Mouse (Mus musculus) gastrocnemius, postnatal 25 days (tissue): Measurements from ENCODE around the gene Cnot3. TPM values are rescaled to one million over a fixed set of nuclear protein-coding genes. Genes with fewer than 3 reads are reported as not detected.

Source experiments
- DNase-seq: peaks from one replicate; pipeline ENCODE4 v3.0.0; 2022
- total RNA-seq, 2 experiments: library from RNA; stranded (reverse); gene quantifications; 1 replicate in 1 of 2; 2 replicates in 1 of 2; pipeline ENCODE4 v1.2.3; 2021

Cnot3 gene
- total RNA-seq, 2 experiments from 2014 or later, result 17.1 to 17.4 TPM

DNA sequence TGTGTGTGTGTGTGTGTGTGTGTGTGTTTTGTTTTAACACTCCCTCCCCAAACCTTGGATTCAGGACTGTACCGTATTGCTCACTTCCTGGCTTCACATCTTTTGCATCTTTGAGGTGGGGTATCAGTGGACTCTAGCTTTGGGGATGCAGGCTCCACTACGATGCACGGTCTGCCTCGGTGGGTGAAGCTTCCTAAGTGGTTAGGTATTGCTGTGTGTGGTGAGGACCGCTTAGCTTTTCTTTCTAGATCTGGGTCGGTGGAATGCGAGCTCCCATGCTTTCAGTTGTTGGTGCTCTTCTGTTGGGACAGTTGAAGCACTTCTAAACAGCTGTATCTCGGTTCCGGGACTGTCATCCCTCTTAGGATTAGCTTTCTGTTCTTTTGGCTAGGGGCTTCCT is 1.1 kb downstream of the Cnot3 start:
- DNase-seq, result no peak

GRCm38 (mm10) chr7:3646641-3647040 is 1.6 kb downstream of the Cnot3 start:
- DNase-seq, result no peak

GRCm38 (mm10) chr7:3656966-3657365 is 11.9 kb downstream of the Cnot3 start:
- no peak for DNase-seq

DNA sequence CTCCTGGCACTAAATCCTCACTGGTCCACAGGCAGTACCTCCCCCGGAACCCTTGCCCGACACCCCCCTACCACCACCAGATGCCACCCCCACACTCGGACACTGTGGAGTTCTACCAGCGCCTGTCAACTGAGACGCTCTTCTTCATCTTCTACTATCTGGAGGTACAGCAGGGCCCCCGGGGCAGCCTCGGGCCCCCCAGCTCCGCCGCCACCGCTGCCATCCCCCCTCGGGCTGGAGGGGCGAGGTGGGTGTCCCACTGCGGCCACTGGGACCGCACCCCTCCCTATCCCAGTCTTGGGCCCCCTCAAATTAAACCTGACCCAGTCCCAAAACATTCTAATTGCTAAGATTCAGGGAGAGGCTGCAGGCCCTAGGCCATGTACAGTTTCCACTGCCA is 13.5 kb downstream of the Cnot3 start:
- no peak for DNase-seq

- no peak for DNase-seq
Observed at GRCm38 (mm10) chr7:3664524-3665214, 19.6 kb downstream of the Cnot3 start.

DNA sequence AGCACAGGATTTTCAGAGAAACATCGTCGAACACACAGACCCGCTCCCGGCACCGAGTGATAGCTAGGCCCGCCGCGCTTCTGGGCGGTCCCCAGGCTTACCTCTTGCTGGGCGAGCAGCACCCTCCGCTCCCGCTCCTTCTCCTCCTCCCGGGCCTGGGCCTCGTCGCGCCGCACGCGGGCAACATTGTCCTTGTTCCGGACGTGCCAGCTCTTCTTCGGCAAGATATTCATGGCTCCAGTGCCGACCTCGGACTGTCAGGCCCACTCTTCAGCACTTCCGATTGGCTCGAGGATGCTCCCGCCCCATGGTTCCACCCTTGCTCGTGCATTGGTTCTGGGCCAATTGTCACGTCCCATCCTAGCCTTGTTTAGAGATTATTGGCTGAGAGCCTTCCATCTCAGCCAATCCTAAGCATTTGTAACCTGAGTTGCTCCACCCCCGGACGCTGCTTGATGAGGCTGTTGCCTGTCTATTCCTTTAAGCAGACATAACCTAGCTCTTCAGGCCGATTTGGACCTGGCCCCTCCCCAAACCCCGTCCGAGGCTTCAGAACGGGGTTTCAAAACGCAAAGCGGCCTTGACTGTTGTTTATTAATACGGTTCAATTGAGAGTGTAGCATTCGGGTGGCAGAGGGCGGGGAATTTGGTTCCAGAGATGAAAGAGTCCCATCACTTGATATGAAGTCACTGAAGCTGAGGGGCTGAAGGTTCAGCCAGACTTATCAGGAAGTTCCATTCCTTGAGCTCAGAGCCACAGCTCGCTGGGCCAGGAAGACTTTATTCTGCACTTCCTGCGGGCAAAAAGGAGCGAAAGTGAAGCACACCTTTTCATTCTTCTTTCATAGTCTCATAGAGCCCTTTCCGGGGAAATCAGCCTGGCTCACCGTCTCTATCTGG is 20.4 kb downstream of the Cnot3 start, which contains the start of gene Leng1:
Gene Leng1, minus strand, starts transcription at position 626 of the 900 bp plus-strand sequence.
- peak; percentile 97 for DNase-seq

DNA sequence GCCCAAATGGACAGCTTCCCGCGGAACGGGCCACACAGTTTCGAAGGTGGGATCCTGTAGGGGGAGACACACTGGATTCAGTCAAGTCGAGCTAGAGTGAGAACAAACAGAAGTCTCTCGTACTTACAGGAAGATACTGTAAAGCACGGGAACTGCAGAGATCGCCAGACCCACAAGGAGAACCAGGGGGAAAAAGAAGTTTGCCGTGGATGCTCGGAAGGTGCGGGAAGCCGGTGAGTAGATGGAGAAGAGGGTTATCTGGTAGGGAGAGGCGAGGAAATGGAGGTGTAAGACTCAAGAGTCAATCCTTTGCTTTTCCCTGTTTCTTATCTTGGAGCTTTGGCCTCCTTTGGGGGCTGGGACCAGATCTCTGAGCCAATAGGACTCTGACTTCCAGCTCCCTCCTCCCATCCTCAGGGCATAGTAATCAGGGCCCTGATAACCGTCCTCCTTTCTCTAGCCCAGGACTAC is 21.9 kb downstream of the Cnot3 start:
- DNase-seq, result no peak

DNA sequence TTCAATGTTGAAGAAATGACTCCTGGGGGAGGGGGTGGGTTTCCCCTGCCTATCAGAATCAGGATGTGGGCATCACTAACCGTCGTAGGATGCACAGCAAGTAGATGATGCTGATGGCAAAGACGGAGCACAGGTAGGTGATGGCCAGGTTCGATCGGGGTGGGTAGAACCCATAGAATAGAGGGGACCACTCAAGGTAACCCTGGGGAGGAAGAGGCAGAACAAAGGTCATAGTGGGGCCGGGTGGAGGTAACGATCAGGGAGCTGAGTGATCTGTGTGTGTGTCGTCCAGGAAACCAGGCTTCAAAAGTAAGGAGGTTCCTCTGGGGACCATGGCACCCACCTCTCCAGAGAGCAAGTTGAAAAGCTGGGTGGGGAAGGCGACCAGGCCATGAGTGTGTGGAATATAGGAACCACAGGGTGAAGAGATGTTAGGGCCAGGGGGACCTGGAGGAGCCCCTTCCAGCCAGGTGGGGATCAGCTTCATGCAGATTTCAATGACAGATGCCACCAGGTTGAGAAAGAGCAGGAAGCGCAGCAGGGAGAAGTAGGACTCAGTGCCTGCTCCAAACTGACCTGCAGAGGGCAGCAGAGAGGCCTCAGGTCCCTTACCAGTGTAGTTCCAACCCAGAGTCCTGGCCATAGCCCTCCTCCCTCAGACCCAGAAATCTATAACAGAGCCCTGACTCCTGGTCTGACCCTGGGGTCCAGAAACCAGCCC is 29.6 kb downstream of the Cnot3 start:
- DNase-seq, result peak; percentile 60

DNA sequence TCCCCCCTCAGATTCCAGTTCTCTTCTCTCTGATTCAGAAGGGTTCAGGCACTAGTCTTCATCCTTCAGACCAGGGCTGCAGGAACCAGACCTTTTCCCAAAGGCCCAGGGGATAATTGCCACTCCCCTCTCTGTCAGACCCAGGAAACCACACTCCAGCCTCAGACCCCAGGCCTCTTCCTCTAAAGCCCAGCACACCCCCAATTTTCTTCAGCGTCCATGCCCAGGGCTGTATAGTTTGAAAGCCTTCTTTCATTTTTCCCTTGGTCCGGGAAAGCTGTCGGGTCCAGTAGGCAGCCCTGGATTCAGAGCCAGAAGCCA is 30.1 kb downstream of the Cnot3 start:
- DNase-seq, result no peak

GRCm38 (mm10) chr7:3676371-3676770 is 31.3 kb downstream of the Cnot3 start:
- no peak for DNase-seq

- DNase-seq, result no peak
Observed at GRCm38 (mm10) chr7:3677342-3677741, 32.3 kb downstream of the Cnot3 start, which contains the start of gene Tmc4. Gene Tmc4, minus strand, starts transcription at chr7:3677553.

GRCm38 (mm10) chr7:3683908-3684550 is 39.0 kb downstream of the Cnot3 start:
- DNase-seq, result no peak

DNA sequence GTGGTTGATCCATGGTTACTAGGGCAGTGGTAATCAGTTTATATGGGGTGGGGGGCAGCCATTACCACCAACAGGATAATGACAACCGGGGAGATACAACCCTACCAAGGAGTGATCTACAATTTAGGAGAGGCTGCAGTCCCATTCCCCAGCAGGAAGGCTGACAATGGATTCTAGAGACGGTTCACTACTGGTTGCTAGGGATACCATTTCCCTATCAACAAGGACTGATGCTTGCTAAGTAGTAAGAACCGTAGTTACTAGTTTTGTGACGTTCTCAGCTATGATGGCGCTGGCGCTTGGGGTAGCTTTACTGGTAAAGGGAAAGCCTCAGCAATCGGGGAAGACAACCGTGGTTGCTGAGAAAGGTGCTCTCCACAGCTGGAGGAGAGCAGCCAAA is 39.6 kb downstream of the Cnot3 start:
- no peak for DNase-seq

GRCm38 (mm10) chr7:3685400-3686187 is 40.5 kb downstream of the Cnot3 start:
- DNase-seq, result no peak

DNA sequence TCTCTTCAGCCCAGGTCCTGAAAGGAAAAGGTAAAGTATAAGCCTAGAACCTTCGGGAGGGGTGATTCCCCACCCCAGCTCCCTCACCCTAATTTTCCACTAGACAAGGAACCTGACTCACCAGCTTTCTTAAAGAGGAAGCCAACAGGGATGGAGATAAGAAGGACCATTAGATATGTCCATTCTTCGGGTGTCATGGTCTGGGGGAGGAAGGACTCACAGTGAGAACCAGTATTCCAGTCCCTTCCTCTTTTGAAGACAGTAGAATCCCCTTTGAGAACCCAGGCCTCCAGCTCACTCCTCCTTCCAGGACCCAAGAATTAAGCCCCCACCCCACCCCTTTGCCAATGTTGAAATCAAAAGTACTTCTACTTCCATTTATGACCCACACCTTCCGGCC is 46.9 kb downstream of the Cnot3 start:
- DNase-seq, result no peak

GRCm38 (mm10) chr7:3692382-3692986 is 47.4 kb downstream of the Cnot3 start, which contains the start of gene Tsen34:
Gene Tsen34, plus strand, starts transcription at chr7:3692863.
- DNase-seq, result no peak

GRCm38 (mm10) chr7:3692987-3693808 is 48.1 kb downstream of the Cnot3 start, which contains the start of gene Mboat7:
Gene Mboat7, minus strand, starts transcription at chr7:3693523.
- DNase-seq, result peak; percentile 94

- DNase-seq, result no peak
Observed at GRCm38 (mm10) chr7:3693809-3694075, 48.7 kb downstream of the Cnot3 start.

DNA sequence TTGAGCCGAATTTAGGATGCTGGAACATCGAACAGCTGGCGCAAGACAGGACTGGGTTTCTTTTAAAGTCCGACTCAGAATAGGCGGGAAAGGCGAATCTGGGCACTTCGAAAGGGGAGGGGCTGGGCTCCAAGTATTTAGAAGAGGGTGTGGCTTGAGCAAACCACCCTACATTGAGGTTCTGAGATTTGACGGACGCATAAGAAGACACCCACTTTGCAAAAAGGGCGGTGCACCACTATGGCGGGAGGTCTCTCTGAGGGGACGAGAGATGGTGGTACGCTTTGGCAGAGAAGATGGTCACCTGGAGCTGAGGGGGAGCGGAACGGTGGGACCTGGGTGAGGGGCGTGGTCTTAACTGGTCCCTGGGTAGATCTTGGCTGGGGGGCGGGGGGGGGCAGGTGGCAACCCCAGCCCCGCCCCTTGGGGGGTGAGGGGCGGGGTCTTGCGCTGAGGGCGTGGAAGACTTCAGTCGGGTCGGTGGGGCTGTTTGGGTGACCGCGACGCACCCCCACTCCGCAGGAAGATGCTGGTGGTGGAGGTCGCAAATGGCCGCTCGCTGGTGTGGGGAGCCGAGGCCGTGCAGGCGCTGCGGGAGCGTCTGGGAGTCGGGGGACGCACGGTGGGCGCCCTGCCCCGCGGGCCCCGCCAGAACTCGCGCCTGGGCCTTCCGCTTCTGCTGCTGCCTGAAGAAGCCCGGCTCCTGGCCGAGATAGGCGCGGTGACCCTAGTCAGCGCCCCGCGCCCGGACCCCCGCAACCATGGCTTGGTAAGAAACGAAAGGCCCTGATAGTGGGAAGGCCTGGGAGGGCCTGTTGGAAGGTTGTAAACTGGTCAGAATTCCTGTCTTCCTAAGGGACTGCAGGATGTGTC is 49.2 kb downstream of the Cnot3 start:
- peak; percentile 70 for DNase-seq
